Mouse (Mus musculus) heart, adult 11 months (tissue): Measurements from ENCODE around the gene Flt3l.
"Not testable (repeated sequence)": the region's sequence is repeated elsewhere in the genome, so short reads cannot be mapped to it uniquely, and the experiment has no call there.

Source experiments
- DNase-seq: peaks from one replicate; pipeline ENCODE4 v3.0.0; 2022

The Flt3l gene

GRCm38 (mm10) chr7:45122561-45123185, 13.6 kb downstream of the Flt3l start:
- DNase-seq = peak; percentile 94

DNA sequence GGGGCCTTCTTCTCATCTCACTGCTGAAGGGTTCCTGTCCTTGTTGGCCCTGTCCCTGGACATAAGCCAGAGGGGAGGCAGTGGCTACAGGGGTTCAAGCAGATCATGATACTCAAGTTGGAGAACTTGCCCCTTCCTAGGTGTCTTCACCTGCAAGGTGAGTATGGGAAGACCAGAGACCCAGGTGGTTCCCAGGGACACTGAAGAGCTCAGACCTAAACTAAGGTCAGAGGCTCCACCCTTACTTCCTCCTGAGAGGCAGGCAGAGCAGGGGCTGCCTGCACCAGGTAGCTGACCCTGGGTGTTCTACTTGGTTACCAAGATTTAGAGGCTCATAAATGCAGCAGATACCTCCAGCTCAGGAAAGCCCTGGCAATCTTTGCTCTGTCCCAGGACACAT, 14.3 kb downstream of the Flt3l start:
- peak; percentile 92 for DNase-seq

- DNase-seq = peak; percentile 99
Measured at GRCm38 (mm10) chr7:45121404-45121803, 14.8 kb downstream of the Flt3l start.

DNA sequence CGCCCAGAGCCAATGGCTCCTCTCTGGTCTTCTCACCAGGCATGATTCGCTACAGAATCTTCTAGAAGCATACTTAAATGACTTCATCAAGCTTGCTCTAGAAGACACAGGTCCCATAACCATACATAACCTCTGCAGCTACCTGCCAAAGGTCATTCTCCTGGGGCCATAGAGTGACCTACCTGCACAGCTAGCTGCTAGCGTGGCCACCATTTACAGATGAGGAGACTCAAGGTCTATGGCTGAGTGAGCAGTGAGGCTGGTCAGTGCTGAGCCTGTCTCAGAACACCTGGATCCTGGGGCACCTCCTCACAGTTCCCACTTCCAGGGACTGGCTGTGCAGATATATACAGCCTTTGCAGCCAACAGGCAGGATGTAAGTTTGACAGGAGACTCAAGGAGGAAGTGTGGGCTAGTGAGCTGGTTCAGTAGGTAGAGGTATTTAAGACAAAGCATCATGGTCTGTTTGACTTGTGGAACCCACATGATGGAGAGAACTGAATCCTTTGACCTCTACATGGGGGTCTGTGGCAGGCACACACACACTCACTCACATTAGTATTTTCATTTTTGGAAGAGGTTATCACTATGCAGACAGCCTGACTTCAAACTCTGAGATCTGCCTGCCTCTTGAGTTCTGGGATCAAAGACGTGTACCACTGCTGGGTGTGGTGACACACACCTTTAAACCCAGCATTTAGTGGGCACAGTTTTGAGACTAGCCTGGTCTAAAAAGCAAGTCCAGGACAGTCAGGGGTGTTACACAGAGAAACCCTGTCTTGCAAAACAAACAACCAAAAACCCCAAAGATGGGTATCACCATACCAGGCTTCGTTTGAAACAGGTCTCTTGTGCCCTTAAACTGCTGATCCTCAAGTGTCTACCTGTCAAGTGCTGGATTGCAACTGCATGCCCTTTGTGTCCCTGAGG, 16.2 kb downstream of the Flt3l start:
- peak; percentile 89 for DNase-seq

DNA sequence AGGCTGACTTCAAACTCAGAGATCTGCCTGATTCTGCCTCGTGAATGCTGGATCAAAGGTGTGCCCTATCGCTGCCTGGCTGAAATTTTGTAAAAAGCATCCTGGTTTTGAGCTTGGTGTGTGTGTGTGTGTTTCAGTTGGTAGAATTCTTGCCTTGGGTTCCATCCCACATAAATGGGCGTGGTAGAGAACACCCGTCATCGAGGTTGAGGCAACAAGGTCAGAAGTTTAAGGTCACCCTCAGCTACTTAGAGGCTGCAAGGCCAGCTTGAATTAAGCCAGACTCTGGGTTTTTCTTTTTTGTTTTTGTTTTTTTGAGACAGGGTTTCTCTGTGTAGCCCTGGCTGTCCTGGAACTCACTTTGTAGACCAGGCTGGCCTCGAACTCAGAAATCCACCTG, 17.9 kb downstream of the Flt3l start:
- DNase-seq = no peak

DNA sequence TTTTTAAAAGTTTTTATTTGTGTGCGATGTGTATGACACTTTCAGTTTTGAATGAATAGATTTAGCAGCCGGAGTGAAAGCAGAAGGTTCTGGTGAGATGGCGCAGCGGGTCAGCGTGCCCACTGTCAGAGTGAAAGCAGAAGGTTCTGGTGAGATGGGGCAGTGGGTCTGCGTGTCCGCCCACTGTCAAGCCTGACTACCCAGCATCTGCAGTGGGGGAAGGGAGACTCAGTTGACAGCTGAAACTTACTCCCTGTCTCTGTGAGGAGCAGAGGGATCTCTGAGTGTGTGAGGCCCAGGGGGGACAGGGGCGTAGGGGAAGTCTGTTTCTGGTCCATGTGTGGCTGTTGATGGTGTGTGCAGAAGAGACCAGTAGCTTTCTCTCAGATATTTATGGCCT, 18.7 kb downstream of the Flt3l start:
- DNase-seq = peak; percentile 92

DNA sequence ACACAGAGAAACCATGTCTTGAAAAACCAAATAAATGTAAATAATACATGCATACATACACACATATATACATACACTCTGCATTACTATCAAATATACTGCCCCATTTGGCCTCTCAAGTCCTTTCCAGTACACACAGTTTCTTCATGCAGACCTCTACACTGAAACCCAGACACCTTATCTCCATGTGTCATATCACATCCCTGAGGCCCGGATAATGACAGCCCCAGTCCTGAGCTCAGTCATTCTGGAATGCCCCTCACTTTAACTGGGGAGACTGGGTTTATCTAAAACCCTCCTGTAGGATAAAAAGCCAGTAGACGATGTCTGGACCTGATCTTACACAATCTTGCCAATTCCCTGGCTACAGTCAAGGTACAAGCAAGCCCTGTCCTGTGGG, 22.8 kb downstream of the Flt3l start:
- no peak for DNase-seq

- no peak for DNase-seq
Measured at GRCm38 (mm10) chr7:45112529-45112928, 23.7 kb downstream of the Flt3l start.

- DNase-seq = no peak
Measured at GRCm38 (mm10) chr7:45111940-45112339, 24.3 kb downstream of the Flt3l start.

GRCm38 (mm10) chr7:45110089-45110488, 26.1 kb downstream of the Flt3l start:
- DNase-seq = not testable (repeated sequence)

GRCm38 (mm10) chr7:45107052-45107645, 29.1 kb downstream of the Flt3l start:
- no peak for DNase-seq

DNA sequence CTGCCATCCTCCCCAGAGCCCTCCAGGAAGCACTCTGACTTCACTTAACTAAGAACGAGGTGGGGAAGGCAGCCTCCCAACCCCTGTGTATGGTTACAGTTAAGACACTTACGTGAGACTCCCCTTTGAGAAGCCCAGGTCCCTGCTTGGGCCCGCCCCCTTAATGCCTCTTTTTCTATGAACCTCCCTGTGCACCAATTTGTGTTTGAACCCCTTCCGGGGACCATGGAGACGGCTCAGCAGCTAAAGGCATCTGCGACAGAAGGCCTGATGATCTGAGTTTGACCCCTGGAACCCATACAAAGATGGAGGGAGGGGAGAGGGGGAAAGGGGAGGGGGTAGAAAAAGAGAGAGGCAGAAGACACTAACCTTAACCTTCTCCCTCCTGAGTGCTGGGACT, 29.8 kb downstream of the Flt3l start:
- DNase-seq = no peak

- no peak for DNase-seq
Measured at GRCm38 (mm10) chr7:45105491-45105890, 30.7 kb downstream of the Flt3l start.

DNA sequence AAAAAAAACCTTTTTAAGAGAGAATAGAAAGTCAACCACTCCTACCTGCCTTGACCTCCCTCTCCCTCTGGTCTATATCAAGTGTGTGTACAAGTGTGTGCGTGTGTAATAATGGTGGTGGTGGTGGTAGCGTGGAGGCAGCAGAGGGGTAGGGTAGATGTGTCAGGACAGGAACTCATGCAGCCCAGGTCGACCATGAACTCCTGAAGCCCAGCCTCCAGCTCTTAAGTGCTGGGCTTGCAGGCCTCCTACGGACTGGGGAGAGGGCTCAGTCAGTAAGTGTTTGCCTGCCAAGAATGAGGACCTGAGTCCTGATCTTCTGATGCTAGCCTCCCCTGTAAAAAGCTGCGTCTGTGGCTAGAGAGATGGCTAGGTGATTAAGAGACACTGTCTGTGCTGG, 31.3 kb downstream of the Flt3l start:
- peak; percentile 90 for DNase-seq

GRCm38 (mm10) chr7:45103652-45104180, 32.5 kb downstream of the Flt3l start, which contains the start of gene Fcgrt:
Gene Fcgrt, minus strand, starts transcription at chr7:45103851.
- DNase-seq = peak; percentile 100

- DNase-seq = peak; percentile 98
Measured at GRCm38 (mm10) chr7:45102940-45103585, 33.2 kb downstream of the Flt3l start.

GRCm38 (mm10) chr7:45102441-45102840, 33.8 kb downstream of the Flt3l start:
- DNase-seq = peak; percentile 94

DNA sequence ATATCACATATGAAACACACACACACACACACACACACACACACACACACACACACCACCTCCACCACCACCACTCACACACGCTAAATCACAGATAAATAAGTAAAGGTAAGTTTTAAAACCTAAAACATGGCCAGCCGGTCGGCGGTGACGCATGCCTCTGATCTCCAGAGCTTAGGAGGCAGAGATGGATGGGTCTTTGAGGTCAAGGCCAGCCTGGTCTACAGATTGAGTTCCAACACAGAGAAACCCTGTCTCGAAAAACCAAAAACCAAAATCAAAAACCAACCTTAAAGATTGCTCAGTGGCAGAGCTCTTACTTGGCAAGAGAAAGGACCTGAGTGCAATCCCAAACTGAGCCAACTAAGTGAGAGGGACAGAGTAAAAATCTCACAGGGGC, 36.2 kb downstream of the Flt3l start:
- no peak for DNase-seq

- peak; percentile 87 for DNase-seq
Measured at GRCm38 (mm10) chr7:45098541-45099240, 37.5 kb downstream of the Flt3l start.

DNA sequence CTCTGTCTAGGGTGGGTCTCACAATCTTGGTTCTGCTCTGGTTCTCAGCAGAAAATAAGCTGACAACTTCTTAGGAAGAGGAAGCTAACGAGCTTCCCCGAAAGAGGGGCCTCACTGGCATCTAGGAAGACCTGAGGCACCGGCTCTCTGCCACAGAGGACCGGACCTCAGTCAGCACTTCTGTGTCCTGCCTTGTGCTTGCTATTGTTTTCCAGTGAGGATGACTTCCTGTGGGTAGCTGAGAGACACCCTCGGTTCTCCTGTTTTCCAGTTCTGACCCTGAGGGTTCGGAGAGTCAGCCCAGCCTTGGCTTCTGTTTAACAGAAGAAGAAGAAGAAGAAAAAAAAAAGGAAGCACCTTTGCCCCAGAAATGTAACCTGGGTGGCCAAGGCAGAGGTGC, 38.8 kb downstream of the Flt3l start:
- DNase-seq = peak; percentile 98

DNA sequence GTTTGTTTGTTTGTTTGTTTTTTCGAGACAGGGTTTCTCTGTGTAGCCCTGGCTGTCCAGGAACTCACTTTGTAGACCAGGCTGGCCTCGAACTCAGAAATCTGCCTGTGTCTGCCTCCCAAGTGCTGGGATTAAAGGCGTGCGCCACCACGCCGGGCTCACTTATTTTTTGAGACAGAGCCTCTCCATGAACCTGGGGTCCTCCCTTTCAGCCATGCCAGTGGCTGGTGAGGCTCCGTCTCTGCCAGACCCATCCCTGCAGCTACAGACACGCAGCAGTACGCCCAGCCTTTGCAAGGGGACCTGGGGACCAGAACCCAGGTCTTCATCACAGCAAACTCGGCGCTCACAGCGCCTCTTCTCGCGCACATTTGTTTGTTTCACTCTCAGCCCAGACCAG, 40.3 kb downstream of the Flt3l start:
- DNase-seq = peak; percentile 90

DNA sequence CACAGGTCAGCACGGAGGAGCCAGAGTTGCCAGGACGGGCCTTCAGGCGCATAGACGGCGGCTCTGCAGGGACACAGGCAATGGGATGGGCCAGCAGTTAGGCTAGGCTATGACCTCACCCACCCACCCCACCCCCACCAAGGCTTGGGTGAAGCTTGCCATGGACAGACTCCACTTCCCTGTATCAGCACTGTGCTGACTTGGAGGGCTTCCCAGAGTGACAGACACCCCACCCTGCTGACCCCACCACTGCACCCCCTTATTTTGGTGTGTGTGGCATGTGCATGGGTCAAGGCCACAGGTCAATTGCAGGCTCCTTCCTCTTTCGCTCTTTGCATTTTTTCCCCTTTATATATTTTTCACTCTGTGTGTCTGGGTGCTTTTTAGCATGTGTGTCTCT, 40.9 kb downstream of the Flt3l start:
- DNase-seq = peak; percentile 98
